Mouse (Mus musculus) heart, embryonic 16.5 days (tissue): Measurements from ENCODE around the gene Ip6k1. TPM values are rescaled to one million over a fixed set of nuclear protein-coding genes. Genes with fewer than 3 reads are reported as not detected.

Experiments
- ATAC-seq: fragments of 200-750 bp; cut with Nextera tagmentation; replicated peaks from 2 replicates; pipeline ENCODE4 v1.8.0; 2017; ENCODE audit warnings: moderate number of reproducible peaks; ENCODE audit not compliant: insufficient read depth, low FRiP score; ENCODE audit errors: extremely low read depth
- H3K27ac ChIP-seq: fragments of 300-500 bp; sonication (generic); 2 replicates; pipeline ENCODE4 v1.5.1; 2014; ENCODE audit warnings: mild to moderate bottlenecking, low read length, control low read depth, moderate library complexity
- H3K27me3 ChIP-seq: fragments of 300-500 bp; sonication (generic); 2 replicates; pipeline ENCODE4 v1.6.1; 2014; ENCODE audit warnings: low read length, mixed read lengths; ENCODE audit not compliant: control insufficient read depth, insufficient read depth
- H3K36me3 ChIP-seq: fragments of 300-500 bp; sonication (generic); 2 replicates; pipeline ENCODE4 v1.6.1; 2014; ENCODE audit not compliant: control insufficient read depth, insufficient read depth
- H3K4me1 ChIP-seq: fragments of 300-500 bp; sonication (generic); 2 replicates; pipeline ENCODE4 v1.6.1; 2014; ENCODE audit warnings: low read length, mixed read lengths; ENCODE audit not compliant: control insufficient read depth, insufficient read depth
- H3K4me2 ChIP-seq: fragments of 300-500 bp; sonication (generic); 2 replicates; pipeline ENCODE4 v1.6.1; 2014; ENCODE audit warnings: low read depth, mild to moderate bottlenecking, control low read depth, low read length
- H3K4me3 ChIP-seq: fragments of 300-500 bp; sonication (generic); 2 replicates; pipeline ENCODE4 v1.5.1; 2014; ENCODE audit warnings: mild to moderate bottlenecking, control low read depth, low read length
- H3K9ac ChIP-seq: fragments of 300-500 bp; sonication (generic); 2 replicates; pipeline ENCODE4 v1.6.1; 2014; ENCODE audit warnings: low read length, control low read depth
- H3K9me3 ChIP-seq: fragments of 300-500 bp; sonication (generic); replicated peaks from 2 replicates; pipeline ENCODE4 v1.6.1; 2016; ENCODE audit warnings: low read length; ENCODE audit not compliant: control insufficient read depth
- WGBS: fragments of 180-500 bp; shearing (Covaris S2); extraction: QIAGEN DNeasy Blood & Tissue Kit; methylation state at CpG from one replicate; pipeline ENCODE4 v1.1.7; 2014; 5-methylcytosine and 5-hydroxymethylcytosine counted together
- polyA plus RNA-seq: library from polyadenylated mRNA; unstranded; fragments of >200 nt; fragmentation: Nextera tagmentation; extraction: Ambion mirVana; gene quantifications from 2 replicates; pipeline ENCODE4 v1.2.1, GENCODE M21; 2015

Ip6k1 gene
- polyA plus RNA-seq, 1 experiment from 2014 or later: 38.8 TPM

GRCm38 (mm10) chr9:107964681-107965080 is 37.6 kb upstream of the Ip6k1 start:
- H3K27ac ChIP-seq: peak overlapping the region; percentile 18; the same call in 1 of the 2 replicates
- 87% methylated on average over 9 of the region's 9 CpGs for WGBS

GRCm38 (mm10) chr9:107966676-107967075 is 35.6 kb upstream of the Ip6k1 start:
- H3K9me3 ChIP-seq: no peaks in the 10 kb centered on the region
- no peak overlapping the region for H3K9ac ChIP-seq
- no peaks in the 10 kb centered on the region for H3K36me3 ChIP-seq
- H3K27me3 ChIP-seq: no peaks in the 10 kb centered on the region
- no peak overlapping the region for H3K4me3 ChIP-seq
- 72% methylated on average over 10 of the region's 10 CpGs for WGBS
- H3K4me1 ChIP-seq: peaks cover 2% of the 10 kb centered on the region; the same call in 1 of the 2 replicates
- no peak overlapping the region for H3K4me2 ChIP-seq
- H3K27ac ChIP-seq: peak overlapping the region; percentile 34
- ATAC-seq: no peak

More at GRCm38 (mm10) chr9:107964681-107965080, 37.6 kb upstream of the Ip6k1 start:
- H3K27me3 ChIP-seq: no peaks in the 10 kb centered on the region
- no peak overlapping the region for H3K4me3 ChIP-seq
- H3K9ac ChIP-seq: no peak overlapping the region
- no peak overlapping the region for H3K4me2 ChIP-seq
- no peak for ATAC-seq
- H3K4me1 ChIP-seq: no peaks in the 10 kb centered on the region
- H3K9me3 ChIP-seq: no peaks in the 10 kb centered on the region
- 0 out of 2 replicates have a peak, but pooled peaks cover 4% of the 10 kb centered on the region for H3K36me3 ChIP-seq

- Histone ChIP-seq H3K27ac (no peak overlapping the region), H3K4me2 (no peak overlapping the region), H3K4me3 (no peak overlapping the region), H3K27me3 (no peaks in the 10 kb centered on the region), H3K4me1 (peaks cover 2% of the 10 kb centered on the region; the same call in 1 of the 2 replicates), H3K9me3 (no peaks in the 10 kb centered on the region), H3K9ac (no peak overlapping the region), H3K36me3 (no peaks in the 10 kb centered on the region)
- no peak for ATAC-seq
- WGBS: 75% methylated on average over 6 of the region's 6 CpGs
Observed at GRCm38 (mm10) chr9:107967437-107967836, 34.9 kb upstream of the Ip6k1 start.

- H3K27ac ChIP-seq: no peak overlapping the region
- no peaks in the 10 kb centered on the region for H3K9me3 ChIP-seq
- WGBS: 87% methylated on average over 7 of the region's 7 CpGs
- no peak for ATAC-seq
- H3K4me3 ChIP-seq: no peak overlapping the region
- H3K9ac ChIP-seq: no peak overlapping the region
- no peaks in the 10 kb centered on the region for H3K27me3 ChIP-seq
- no peaks in the 10 kb centered on the region for H3K36me3 ChIP-seq
- no peak overlapping the region for H3K4me2 ChIP-seq
- H3K4me1 ChIP-seq: peaks cover 2% of the 10 kb centered on the region; the same call in 1 of the 2 replicates
Observed at GRCm38 (mm10) chr9:107968531-107968930, 33.8 kb upstream of the Ip6k1 start.

- Histone ChIP-seq H3K9ac (no peak overlapping the region), H3K36me3 (no peaks in the 10 kb centered on the region), H3K9me3 (no peaks in the 10 kb centered on the region), H3K27me3 (no peaks in the 10 kb centered on the region), H3K4me1 (peaks cover 14% of the 10 kb centered on the region), H3K4me2 (no peak overlapping the region), H3K4me3 (no peak overlapping the region), H3K27ac (no peak overlapping the region)
- WGBS: 72% methylated on average over 5 of the region's 5 CpGs
- no peak for ATAC-seq
Observed at GRCm38 (mm10) chr9:107970311-107970710, 32.0 kb upstream of the Ip6k1 start.

DNA sequence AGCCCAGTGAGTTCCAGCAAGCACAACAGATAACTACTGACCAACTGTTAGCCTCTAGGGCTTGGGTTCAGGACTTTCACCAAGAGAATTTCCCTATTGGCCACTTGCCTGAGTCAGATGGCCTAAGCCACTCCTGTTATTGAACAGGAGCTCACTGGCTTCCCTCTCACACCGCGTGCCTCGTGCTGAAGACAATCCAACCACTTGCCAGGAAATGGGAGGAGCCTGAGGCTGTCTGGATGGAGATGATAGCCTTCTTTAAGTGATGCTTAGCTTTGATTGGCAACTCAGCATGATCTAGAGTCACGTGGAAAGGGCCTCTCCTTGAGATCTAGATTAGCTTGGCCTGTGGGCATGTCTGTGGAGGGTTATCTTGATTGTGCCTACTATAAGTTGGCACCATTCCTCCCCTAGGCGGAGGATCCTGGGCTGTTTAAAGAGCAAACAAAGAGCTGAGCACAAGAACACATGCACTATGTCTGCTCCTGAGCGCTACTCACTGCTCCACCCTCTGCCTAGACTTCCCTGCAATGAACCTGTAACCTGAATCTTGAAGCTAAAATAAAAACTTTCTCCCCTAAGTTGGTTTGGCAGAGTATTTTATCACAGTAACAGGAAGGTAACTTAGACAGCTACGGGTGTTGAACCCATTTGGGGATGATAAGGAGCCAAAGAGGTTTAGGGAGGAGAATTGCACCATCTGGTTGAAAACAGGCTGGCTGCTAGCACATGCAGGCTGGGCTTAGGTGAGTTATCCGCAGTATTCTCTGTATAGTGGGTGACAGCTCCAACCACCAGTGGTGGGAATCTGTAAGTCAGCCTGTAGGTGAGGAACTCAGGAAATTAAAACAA is 30.4 kb upstream of the Ip6k1 start:
- peak overlapping the region; percentile 34; the same call in 1 of the 2 replicates for H3K27ac ChIP-seq
- H3K9me3 ChIP-seq: no peaks in the 10 kb centered on the region
- no peaks in the 10 kb centered on the region for H3K27me3 ChIP-seq
- no peak for ATAC-seq
- no peak overlapping the region for H3K9ac ChIP-seq
- H3K4me3 ChIP-seq: no peak overlapping the region
- H3K4me2 ChIP-seq: no peak overlapping the region
- peaks cover 24% of the 10 kb centered on the region for H3K4me1 ChIP-seq
- WGBS: 54% methylated on average over 8 of the region's 8 CpGs
- H3K36me3 ChIP-seq: no peaks in the 10 kb centered on the region

GRCm38 (mm10) chr9:107974491-107975171 is 27.7 kb upstream of the Ip6k1 start:
- H3K27me3 ChIP-seq: no peaks in the 10 kb centered on the region
- ATAC-seq: no peak
- H3K36me3 ChIP-seq: peaks cover 2% of the 10 kb centered on the region; the same call in 1 of the 2 replicates
- H3K4me3 ChIP-seq: no peak overlapping the region
- peak overlapping the region; percentile 77 for H3K4me2 ChIP-seq
- H3K9ac ChIP-seq: peak overlapping the region; percentile 72; the same call in 1 of the 2 replicates
- 41% methylated on average over 10 of the region's 10 CpGs for WGBS
- no peaks in the 10 kb centered on the region for H3K9me3 ChIP-seq
- peaks cover 24% of the 10 kb centered on the region for H3K4me1 ChIP-seq
- peak overlapping the region; percentile 94 for H3K27ac ChIP-seq

GRCm38 (mm10) chr9:107975399-107976386 is 26.6 kb upstream of the Ip6k1 start, which contains the start of gene Uba7:
Gene Uba7, plus strand, starts transcription at chr9:107975505.
- peak within 1 kb of the TSS; percentile 77 for H3K4me2 ChIP-seq
- H3K4me1 ChIP-seq: peaks cover 26% of the 10 kb centered on the region
- 36% methylated on average over 12 of the region's 12 CpGs for WGBS
- H3K9ac ChIP-seq: peak within 1 kb of the TSS; percentile 72
- peak within 1 kb of the TSS; percentile 94 for H3K27ac ChIP-seq
- no peaks in the 10 kb centered on the region for H3K9me3 ChIP-seq
- peaks cover 5% of the 10 kb centered on the region; the same call in 1 of the 2 replicates for H3K36me3 ChIP-seq
- peak within 1 kb of the TSS; percentile 52 for H3K4me3 ChIP-seq
- ATAC-seq: peak; percentile 77
- no peaks in the 10 kb centered on the region for H3K27me3 ChIP-seq
